Mouse (Mus musculus): Measurements from ENCODE around the gene Syvn1. TPM values are rescaled to one million over a fixed set of nuclear protein-coding genes. Genes with fewer than 3 reads are reported as not detected.

Syvn1 gene
- polyA plus RNA-seq, 1 experiment from 2014 or later = 33.1 TPM

DNA sequence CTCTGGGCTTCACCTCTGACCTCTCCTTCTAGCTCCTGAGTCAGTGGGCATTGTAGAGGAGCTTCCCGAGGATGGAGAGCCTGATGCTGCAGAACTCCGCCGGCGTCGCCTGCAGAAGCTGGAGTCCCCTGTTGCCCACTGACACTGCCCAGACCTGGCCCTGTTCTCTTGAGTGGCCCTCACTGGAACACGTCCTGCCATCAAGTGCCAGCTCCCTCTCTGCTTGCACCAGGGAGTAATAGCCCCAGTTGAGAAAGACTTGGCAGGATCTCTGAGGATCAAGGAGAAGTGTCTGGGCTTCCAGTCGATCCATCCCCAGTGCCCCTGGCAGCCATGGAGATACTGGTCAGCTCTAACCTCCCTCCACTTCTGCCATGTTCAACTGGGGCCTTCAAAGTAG lies 6.1 kb downstream of the Syvn1 start:
- Histone ChIP-seq H3K27me3 (ENCODE audit: insufficient read depth, low read length) (no peaks in the 10 kb centered on the region), H3K36me3 (ENCODE audit: insufficient read depth, low read length) (peaks cover 76% of the 10 kb centered on the region), H3K9ac (replicated peaks; ENCODE audit: low read length) (no peak overlapping the region), H3K4me2 (replicated peaks; ENCODE audit: low read depth, low read length) (no peak overlapping the region), H3K4me3 (ENCODE audit: low read length) (no peak overlapping the region), H3K4me1 (ENCODE audit: insufficient read depth, low read length) (peaks cover 20% of the 10 kb centered on the region), H3K27ac (ENCODE audit: low read length) (no peak overlapping the region), H3K9me3 (ENCODE audit: low read length) (no peaks in the 10 kb centered on the region)
- no peak for ATAC-seq (ENCODE audit: low FRiP score, low TSS enrichment)
- WGBS = 89% methylated on average over 7 of the region's 7 CpGs

DNA sequence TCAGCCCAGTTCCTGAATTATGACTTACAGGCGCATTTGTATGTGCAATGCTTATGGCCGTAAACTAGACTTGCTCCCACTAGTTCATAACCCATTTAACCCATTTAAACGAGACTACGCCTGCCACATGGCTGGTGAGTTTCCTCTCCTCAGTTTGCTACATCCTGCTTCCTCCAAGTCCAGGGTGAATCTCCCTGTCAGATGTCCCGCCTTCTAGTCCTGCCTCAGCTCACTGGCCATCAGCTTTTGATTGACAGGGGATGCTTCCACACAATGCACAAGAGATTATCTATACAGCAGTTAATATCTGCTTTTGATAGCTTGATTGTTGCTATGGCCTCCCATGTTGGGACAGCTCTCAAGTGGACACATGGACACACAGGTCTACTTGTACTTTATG lies 7.9 kb downstream of the Syvn1 start:
- H3K36me3 ChIP-seq (ENCODE audit: insufficient read depth, low read length) = peaks cover 67% of the 10 kb centered on the region
- H3K4me1 ChIP-seq (ENCODE audit: insufficient read depth, low read length) = peaks cover 20% of the 10 kb centered on the region
- H3K9ac ChIP-seq (replicated peaks; ENCODE audit: low read length) = no peak overlapping the region
- ATAC-seq (ENCODE audit: low FRiP score, low TSS enrichment) = no peak
- 74% methylated on average over 5 of the region's 5 CpGs for WGBS
- H3K27ac ChIP-seq (ENCODE audit: low read length) = no peak overlapping the region
- H3K27me3 ChIP-seq (ENCODE audit: insufficient read depth, low read length) = no peaks in the 10 kb centered on the region
- no peak overlapping the region for H3K4me3 ChIP-seq (ENCODE audit: low read length)
- no peaks in the 10 kb centered on the region for H3K9me3 ChIP-seq (ENCODE audit: low read length)
- no peak overlapping the region for H3K4me2 ChIP-seq (replicated peaks; ENCODE audit: low read depth, low read length)

DNA sequence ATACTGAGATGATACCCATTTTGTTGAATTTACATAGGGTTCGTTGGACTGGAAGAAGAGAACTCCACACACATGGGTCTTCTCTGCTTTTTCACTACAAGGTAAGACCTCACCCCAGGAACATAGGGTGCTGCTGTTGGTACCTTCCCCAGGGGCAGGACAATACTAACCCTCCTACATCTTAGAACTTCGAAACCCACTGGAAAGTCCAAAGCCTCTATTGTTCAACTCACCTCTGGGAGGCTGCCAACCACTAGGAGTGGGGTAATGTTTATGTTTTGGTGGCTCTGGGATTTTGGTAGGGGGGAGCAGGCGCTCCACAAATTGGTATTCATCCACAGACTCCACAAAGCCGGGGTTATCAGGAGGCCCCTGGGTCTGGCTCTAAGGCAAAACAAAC lies 10.3 kb downstream of the Syvn1 start:
- Histone ChIP-seq H3K4me1 (ENCODE audit: insufficient read depth, low read length) (peaks cover 25% of the 10 kb centered on the region), H3K4me2 (replicated peaks; ENCODE audit: low read depth, low read length) (peak overlapping the region; percentile 88), H3K4me3 (ENCODE audit: low read length) (peak overlapping the region; percentile 97), H3K9ac (replicated peaks; ENCODE audit: low read length) (peak overlapping the region; percentile 91), H3K9me3 (ENCODE audit: low read length) (no peaks in the 10 kb centered on the region), H3K27me3 (ENCODE audit: insufficient read depth, low read length) (no peaks in the 10 kb centered on the region), H3K36me3 (ENCODE audit: insufficient read depth, low read length) (peaks cover 48% of the 10 kb centered on the region), H3K27ac (ENCODE audit: low read length) (no peak overlapping the region)
- 46% methylated on average over 4 of the region's 4 CpGs for WGBS
- no peak for ATAC-seq (ENCODE audit: low FRiP score, low TSS enrichment)

DNA sequence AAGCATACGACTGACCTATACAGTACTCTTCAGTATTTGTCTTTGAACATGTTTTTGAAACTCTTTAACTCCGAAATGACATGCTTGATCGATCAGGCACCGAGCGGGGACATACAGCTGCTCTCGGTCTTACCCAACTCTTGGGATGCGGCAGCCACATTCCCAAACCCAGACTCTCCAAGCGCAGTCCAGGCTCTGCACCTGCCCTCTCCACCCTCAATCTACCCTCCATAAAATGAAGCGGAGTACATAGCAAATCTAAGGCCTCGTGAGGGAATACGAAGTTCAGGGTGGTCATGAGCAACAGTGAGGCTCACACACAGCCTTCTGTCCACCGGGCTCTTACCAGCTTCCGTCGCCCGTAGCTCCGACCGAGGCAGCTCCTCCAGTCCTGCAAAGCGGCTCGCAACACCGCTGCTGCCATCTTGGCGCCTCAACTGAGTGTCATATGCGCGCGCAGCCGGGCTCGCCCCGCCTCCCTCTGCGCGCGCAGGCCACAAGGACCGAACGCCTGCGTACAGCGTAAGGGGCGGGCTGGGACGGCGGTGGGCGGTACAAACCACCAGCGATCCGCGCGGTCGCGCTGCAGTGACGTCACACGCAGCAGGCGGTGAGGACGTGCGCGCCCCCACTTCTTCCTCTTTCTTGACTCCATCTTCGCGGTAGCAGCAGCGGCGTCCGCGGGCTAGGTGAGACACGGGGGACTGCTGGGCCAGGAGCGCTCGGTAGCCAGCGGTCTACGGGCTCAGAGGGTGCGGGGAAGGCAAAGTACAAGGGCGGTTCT lies 11.1 kb downstream of the Syvn1 start, which contains the start of the genes Mrpl49 and Fau:
Gene Mrpl49 (minus strand): TSS at position 473 of the 784 bp plus-strand sequence.
Gene Fau (plus strand): TSS at position 532 of the 784 bp plus-strand sequence.
- peak within 1 kb of the TSS; percentile 75 for H3K27ac ChIP-seq (ENCODE audit: low read length)
- ATAC-seq (ENCODE audit: low FRiP score, low TSS enrichment) = peak; percentile 88
- H3K4me1 ChIP-seq (ENCODE audit: insufficient read depth, low read length) = peaks cover 33% of the 10 kb centered on the region
- no peaks in the 10 kb centered on the region for H3K27me3 ChIP-seq (ENCODE audit: insufficient read depth, low read length)
- peak within 1 kb of the TSS; percentile 97 for H3K4me3 ChIP-seq (ENCODE audit: low read length)
- H3K36me3 ChIP-seq (ENCODE audit: insufficient read depth, low read length) = peaks cover 40% of the 10 kb centered on the region
- WGBS = under 1% methylated on average over 55 of the region's 63 CpGs
- peak within 1 kb of the TSS; percentile 88 for H3K4me2 ChIP-seq (replicated peaks; ENCODE audit: low read depth, low read length)
- no peaks in the 10 kb centered on the region for H3K9me3 ChIP-seq (ENCODE audit: low read length)
- peak within 1 kb of the TSS; percentile 91 for H3K9ac ChIP-seq (replicated peaks; ENCODE audit: low read length)

DNA sequence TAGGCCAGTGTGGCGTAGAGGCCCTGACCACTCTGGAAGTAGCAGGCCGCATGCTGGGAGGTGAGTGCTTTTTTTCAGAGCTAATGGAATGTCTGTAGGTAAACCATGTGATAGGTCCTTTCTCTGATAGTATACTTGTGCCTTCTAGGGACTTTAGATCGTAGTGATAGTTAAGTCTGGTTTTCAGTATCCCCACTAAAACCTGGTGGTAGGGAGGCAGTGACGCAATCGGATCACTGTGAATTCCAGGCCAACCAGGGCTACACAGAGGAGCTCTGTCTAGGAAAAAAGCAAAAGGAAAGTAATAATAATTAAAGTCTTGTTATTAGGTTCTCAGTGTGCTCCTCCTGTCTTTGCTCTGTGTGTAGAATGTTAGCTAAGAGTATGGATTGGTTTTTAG lies 12.1 kb downstream of the Syvn1 start:
- Histone ChIP-seq H3K9me3 (ENCODE audit: low read length) (no peaks in the 10 kb centered on the region), H3K9ac (replicated peaks; ENCODE audit: low read length) (peak overlapping the region; percentile 88), H3K36me3 (ENCODE audit: insufficient read depth, low read length) (peaks cover 30% of the 10 kb centered on the region), H3K4me1 (ENCODE audit: insufficient read depth, low read length) (peaks cover 40% of the 10 kb centered on the region), H3K27me3 (ENCODE audit: insufficient read depth, low read length) (no peaks in the 10 kb centered on the region), H3K4me2 (replicated peaks; ENCODE audit: low read depth, low read length) (peak overlapping the region; percentile 85), H3K27ac (ENCODE audit: low read length) (0 out of 2 replicates have a peak overlapping the region, but pooled peaks have one; percentile 64), H3K4me3 (ENCODE audit: low read length) (peak overlapping the region; percentile 97)
- no peak for ATAC-seq (ENCODE audit: low FRiP score, low TSS enrichment)
- WGBS = 34% methylated on average over 5 of the region's 5 CpGs

DNA sequence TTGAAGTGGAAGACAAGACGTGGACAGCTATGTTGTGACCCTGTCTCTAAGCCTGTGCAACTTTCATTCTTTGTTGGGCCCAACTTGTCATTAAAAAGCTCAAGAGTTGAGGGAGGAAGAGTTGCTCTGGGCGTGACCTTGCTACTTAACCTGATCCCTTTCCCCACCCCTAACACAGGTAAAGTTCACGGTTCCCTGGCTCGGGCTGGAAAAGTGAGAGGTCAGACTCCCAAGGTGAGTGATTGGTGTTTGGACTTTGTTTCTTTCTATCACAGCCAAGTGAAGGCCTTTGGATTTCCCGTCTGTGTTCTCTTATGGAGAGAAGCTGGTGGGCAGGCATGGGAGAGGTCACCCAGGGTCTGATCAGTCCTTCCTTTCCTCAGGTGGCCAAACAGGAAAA lies 12.6 kb downstream of the Syvn1 start:
- H3K27me3 ChIP-seq (ENCODE audit: insufficient read depth, low read length) = no peaks in the 10 kb centered on the region
- peak overlapping the region; percentile 97 for H3K4me3 ChIP-seq (ENCODE audit: low read length)
- peaks cover 40% of the 10 kb centered on the region for H3K4me1 ChIP-seq (ENCODE audit: insufficient read depth, low read length)
- no peaks in the 10 kb centered on the region for H3K9me3 ChIP-seq (ENCODE audit: low read length)
- H3K9ac ChIP-seq (replicated peaks; ENCODE audit: low read length) = peak overlapping the region; percentile 88
- peak overlapping the region; percentile 85 for H3K4me2 ChIP-seq (replicated peaks; ENCODE audit: low read depth, low read length)
- ATAC-seq (ENCODE audit: low FRiP score, low TSS enrichment) = no peak
- WGBS = 75% methylated on average over 5 of the region's 5 CpGs
- H3K36me3 ChIP-seq (ENCODE audit: insufficient read depth, low read length) = peaks cover 25% of the 10 kb centered on the region
- H3K27ac ChIP-seq (ENCODE audit: low read length) = no peak overlapping the region

DNA sequence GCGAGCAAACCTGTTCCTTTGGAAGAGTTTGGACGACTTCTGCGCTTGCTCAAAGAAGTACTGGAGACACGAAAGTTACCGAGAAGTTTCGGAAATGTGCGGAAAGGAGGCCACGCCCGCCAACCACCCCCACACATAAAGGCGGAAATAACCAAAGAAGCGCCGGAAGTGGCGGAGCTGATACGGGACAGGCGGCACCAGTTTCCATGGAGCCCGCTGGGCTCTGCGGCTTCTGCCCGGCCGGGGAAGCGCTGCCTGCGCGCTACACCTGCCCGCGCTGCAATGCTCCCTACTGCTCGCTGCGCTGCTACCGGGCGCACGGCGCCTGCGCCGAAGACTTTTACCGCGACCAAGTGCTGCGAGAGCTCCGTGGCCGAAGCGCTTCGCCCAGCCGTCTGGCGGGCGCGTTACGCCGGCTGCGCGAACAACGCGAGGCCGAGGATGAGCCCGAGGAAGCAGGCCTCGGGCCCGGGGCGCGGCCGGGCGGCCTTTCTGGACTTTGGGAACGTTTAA lies 14.7 kb downstream of the Syvn1 start, which contains the start of gene Znhit2:
Gene Znhit2 (plus strand): TSS at position 172 of the 513 bp plus-strand sequence.
- ATAC-seq (ENCODE audit: low FRiP score, low TSS enrichment) = peak; percentile 76
- H3K9me3 ChIP-seq (ENCODE audit: low read length) = no peaks in the 10 kb centered on the region
- peak within 1 kb of the TSS; percentile 97 for H3K9ac ChIP-seq (replicated peaks; ENCODE audit: low read length)
- peak within 1 kb of the TSS; percentile 100 for H3K4me2 ChIP-seq (replicated peaks; ENCODE audit: low read depth, low read length)
- peaks cover 37% of the 10 kb centered on the region for H3K4me1 ChIP-seq (ENCODE audit: insufficient read depth, low read length)
- H3K4me3 ChIP-seq (ENCODE audit: low read length) = peak within 1 kb of the TSS; percentile 94
- H3K36me3 ChIP-seq (ENCODE audit: insufficient read depth, low read length) = peaks cover 10% of the 10 kb centered on the region
- H3K27me3 ChIP-seq (ENCODE audit: insufficient read depth, low read length) = no peaks in the 10 kb centered on the region
- WGBS = under 1% methylated on average over 58 of the region's 58 CpGs
- H3K27ac ChIP-seq (ENCODE audit: low read length) = peak within 1 kb of the TSS; percentile 97

DNA sequence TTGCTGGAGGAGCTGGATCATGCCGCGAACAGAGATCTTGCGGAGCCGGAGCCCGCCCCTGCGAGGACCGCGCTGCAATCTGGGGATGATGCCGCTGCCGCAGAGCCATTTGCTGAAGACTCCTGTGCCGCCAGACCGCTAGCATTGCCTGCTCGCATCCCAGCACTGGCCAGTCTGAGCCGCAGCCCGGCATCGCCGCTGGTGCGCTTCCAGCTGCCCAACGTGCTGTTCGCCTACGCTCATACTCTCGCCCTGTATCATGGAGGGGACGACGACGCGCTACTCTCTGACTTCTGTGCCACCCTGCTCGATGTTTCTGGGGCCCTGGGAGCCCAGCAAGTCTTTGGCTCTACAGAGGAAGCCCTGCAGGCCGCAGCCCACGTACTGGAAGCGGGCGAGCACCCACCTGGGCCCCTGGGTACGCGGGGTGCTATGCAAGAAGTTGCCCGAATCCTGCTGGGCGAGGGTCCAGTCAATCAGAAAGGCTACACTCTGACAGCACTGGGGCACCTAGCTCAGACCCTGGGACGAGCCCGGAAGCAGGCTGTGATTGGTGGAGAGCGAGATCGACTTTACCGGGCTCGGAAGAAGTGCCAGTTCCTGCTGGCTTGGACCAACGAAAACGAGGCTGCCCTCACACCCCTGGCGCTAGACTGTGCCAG lies 15.4 kb downstream of the Syvn1 start:
- H3K27me3 ChIP-seq (ENCODE audit: insufficient read depth, low read length) = no peaks in the 10 kb centered on the region
- under 1% methylated on average over 44 of the region's 44 CpGs for WGBS
- peak; percentile 5; the same call in 1 of the 2 replicates for ATAC-seq (ENCODE audit: low FRiP score, low TSS enrichment)
- H3K4me3 ChIP-seq (ENCODE audit: low read length) = peak overlapping the region; percentile 94
- H3K4me2 ChIP-seq (replicated peaks; ENCODE audit: low read depth, low read length) = peak overlapping the region; percentile 100
- H3K27ac ChIP-seq (ENCODE audit: low read length) = peak overlapping the region; percentile 97
- no peaks in the 10 kb centered on the region for H3K9me3 ChIP-seq (ENCODE audit: low read length)
- H3K4me1 ChIP-seq (ENCODE audit: insufficient read depth, low read length) = peaks cover 35% of the 10 kb centered on the region
- peaks cover 10% of the 10 kb centered on the region for H3K36me3 ChIP-seq (ENCODE audit: insufficient read depth, low read length)
- peak overlapping the region; percentile 97 for H3K9ac ChIP-seq (replicated peaks; ENCODE audit: low read length)

DNA sequence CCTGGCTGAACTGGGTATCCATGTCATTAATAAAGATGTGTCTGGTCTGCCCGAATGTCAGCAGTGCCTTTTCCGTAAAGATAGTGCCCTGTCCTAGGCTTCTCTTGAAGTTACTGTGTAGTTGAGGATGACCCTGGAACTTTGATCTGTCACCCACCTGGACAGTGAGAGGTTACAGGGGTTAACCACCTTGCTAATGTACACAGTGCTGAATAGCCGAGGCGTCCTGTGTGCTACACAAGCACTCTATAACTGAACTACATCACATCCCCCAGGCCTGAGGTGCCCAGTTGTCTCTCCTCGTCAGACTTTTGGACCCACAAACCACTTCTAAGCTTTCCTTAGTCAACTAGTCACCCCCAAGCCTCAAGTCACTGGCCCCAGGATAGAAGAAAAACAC lies 16.0 kb downstream of the Syvn1 start:
- peak overlapping the region; percentile 100 for H3K4me2 ChIP-seq (replicated peaks; ENCODE audit: low read depth, low read length)
- 39% methylated on average over 5 of the region's 5 CpGs for WGBS
- peak overlapping the region; percentile 94 for H3K4me3 ChIP-seq (ENCODE audit: low read length)
- peak overlapping the region; percentile 97 for H3K9ac ChIP-seq (replicated peaks; ENCODE audit: low read length)
- peaks cover 39% of the 10 kb centered on the region for H3K4me1 ChIP-seq (ENCODE audit: insufficient read depth, low read length)
- H3K9me3 ChIP-seq (ENCODE audit: low read length) = no peaks in the 10 kb centered on the region
- peak overlapping the region; percentile 97 for H3K27ac ChIP-seq (ENCODE audit: low read length)
- no peaks in the 10 kb centered on the region for H3K27me3 ChIP-seq (ENCODE audit: insufficient read depth, low read length)
- ATAC-seq (ENCODE audit: low FRiP score, low TSS enrichment) = no peak
- H3K36me3 ChIP-seq (ENCODE audit: insufficient read depth, low read length) = peaks cover 10% of the 10 kb centered on the region
